Mouse (Mus musculus): Measurements from ENCODE around the gene Plac8. TPM values are rescaled to one million over a fixed set of nuclear protein-coding genes. Genes with fewer than 3 reads are reported as not detected.
A peak's percentile ranks its signal among the peaks of the same experiment; 100 is the strongest.

The Plac8 gene
- polyA plus RNA-seq, 1 experiment from 2014 or later, result 4.2 TPM

DNA sequence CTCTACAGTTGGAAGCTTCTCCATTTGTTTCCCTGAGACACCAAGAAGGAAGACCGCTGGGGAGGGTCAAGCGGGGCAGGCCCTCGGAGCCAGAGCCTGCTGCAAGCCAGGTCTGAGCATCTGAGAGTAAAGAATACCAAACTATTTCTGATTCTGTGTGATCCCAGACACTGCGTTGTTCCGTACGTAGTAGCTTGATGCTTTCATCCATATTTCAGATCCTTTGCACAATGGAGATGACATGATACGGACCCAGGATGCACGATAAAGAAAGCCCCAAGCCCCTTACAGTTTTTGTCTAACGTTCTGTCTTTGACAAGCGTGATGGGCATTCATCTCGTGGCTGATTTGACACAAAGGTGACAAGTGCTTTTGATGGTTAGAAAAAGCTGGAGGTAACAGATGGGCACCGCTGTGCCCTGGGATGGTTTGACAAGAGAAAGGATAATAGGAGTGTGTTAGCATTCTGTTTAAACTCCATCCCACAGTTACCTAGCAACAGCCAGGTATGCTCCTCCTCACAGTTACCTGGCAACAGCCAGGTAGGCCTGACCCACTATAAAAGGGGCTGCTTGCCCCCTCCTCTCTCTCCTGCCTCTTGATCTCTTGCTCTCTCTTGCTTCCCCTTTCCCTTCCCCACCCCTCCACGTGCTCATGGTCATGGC is 22.9 kb upstream of the Plac8 start:
- H3K27me3 ChIP-seq (replicated peaks; ENCODE audit: low read depth, poor library complexity, severe bottlenecking), result no peaks in the 10 kb centered on the region
- H3K4me1 ChIP-seq, result no peaks in the 10 kb centered on the region
- no peak overlapping the region for H3K27ac ChIP-seq (replicated peaks)
- H3K9me3 ChIP-seq, result peaks cover 4% of the 10 kb centered on the region; the same call in 1 of the 2 replicates
- no peaks in the 10 kb centered on the region for H3K36me3 ChIP-seq (replicated peaks)
- no peak for DNase-seq (ENCODE audit: low spot score)
- H3K4me3 ChIP-seq, result no peak overlapping the region
- 86% methylated on average over 13 of the region's 13 CpGs for WGBS

DNA sequence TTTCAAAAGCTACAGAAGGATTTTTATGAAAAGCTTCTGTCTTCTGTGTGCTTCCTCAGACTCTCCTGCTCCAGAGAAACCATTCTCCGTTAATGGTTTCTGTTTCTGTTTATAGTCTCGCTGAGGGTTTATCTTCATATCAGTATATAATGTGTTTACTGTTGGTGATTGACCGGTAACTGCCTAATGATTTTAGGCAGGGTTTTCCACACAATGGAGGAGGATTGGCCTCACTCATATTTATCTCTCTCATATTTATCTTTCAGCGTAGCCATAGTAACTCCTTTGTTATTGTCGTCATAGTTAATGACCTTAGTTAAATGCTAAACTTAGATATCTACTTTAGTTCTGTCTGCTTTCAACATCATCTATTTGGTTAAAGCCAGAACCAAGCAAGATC is 18.5 kb upstream of the Plac8 start:
- H3K4me3 ChIP-seq, result no peak overlapping the region
- WGBS, result 91% methylated on average over 5 of the region's 5 CpGs

DNA sequence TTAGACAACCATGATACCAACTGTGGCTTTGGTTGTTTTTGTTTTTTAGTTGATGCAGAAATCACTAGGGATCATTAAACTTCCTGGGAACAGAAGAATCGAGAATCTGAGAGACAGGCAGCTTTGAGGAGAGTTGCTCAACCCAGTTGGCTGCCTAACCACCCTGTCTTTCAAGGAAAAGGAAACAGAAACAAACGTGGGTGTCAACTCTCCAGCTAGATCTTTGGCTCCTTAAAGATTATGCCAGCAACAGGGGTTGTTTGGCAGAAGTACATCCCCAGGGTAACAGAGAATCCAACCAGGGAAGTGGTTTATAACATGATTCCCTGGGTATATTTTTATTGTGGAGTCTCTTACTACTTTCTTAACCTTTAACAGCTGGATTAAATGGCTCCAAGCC is 15.6 kb upstream of the Plac8 start:
- H3K36me3 ChIP-seq (replicated peaks), result no peaks in the 10 kb centered on the region
- WGBS, result 55% methylated on average over 2 of the region's 2 CpGs
- no peak for DNase-seq (ENCODE audit: low spot score)

More for the DNA sequence above, 18.5 kb upstream of the Plac8 start:
- Histone ChIP-seq H3K27ac (replicated peaks) (no peak overlapping the region), H3K9me3 (peaks cover 4% of the 10 kb centered on the region; the same call in 1 of the 2 replicates), H3K36me3 (replicated peaks) (no peaks in the 10 kb centered on the region), H3K27me3 (replicated peaks; ENCODE audit: low read depth, poor library complexity, severe bottlenecking) (no peaks in the 10 kb centered on the region), H3K4me1 (no peaks in the 10 kb centered on the region)
- DNase-seq (ENCODE audit: low spot score), result no peak

DNA sequence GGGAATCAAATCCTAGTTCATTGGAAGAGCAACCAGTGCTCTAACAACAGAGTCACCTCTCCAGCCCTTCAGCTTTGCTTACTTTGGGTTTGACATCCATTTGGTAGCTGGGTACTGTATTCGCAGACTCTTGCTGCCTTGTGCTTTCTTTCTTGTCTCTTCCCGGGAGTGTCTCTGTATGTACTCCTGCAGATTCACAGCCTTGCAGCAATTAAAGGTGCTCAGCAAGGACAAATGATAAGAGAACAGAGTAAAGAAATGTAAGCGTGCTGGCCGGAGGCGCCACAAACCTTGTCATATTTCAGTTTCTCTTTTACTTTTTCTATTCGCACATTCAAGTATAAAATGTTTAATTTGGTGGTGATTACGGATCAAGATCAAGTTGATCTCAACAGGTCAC is 15.1 kb upstream of the Plac8 start:
- no peaks in the 10 kb centered on the region for H3K27me3 ChIP-seq (replicated peaks; ENCODE audit: low read depth, poor library complexity, severe bottlenecking)
- WGBS, result 93% methylated on average over 7 of the region's 7 CpGs

More for the DNA sequence above, 15.6 kb upstream of the Plac8 start:
- Histone ChIP-seq H3K4me3 (no peak overlapping the region), H3K9me3 (no peaks in the 10 kb centered on the region), H3K27ac (replicated peaks) (no peak overlapping the region), H3K4me1 (no peaks in the 10 kb centered on the region), H3K27me3 (replicated peaks; ENCODE audit: low read depth, poor library complexity, severe bottlenecking) (no peaks in the 10 kb centered on the region)

DNA sequence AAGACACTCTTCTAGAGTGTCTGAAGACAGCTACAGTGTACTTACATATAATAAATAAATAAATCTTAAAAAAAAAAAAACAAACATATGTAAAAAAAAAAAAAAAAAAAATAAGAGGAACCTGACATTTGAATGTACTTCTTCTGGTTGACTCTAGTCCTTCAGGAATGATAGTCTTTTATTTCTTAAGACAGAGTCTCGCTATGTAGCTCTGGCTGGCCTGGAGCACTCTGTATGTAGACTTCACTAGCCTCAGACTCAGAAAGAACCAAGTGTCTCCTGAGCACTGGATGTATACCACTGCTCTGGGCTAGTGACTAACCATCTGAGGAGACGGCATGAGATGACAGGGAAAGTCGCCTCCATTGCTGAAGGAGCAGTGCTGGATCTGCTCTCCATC is 13.6 kb upstream of the Plac8 start:
- no peak for DNase-seq (ENCODE audit: low spot score)
- WGBS, result 86% methylated on average over 3 of the region's 3 CpGs
- no peak overlapping the region for H3K27ac ChIP-seq (replicated peaks)
- H3K4me3 ChIP-seq, result no peak overlapping the region
- H3K4me1 ChIP-seq, result no peaks in the 10 kb centered on the region
- H3K27me3 ChIP-seq (replicated peaks; ENCODE audit: low read depth, poor library complexity, severe bottlenecking), result no peaks in the 10 kb centered on the region
- no peaks in the 10 kb centered on the region for H3K9me3 ChIP-seq
- no peaks in the 10 kb centered on the region for H3K36me3 ChIP-seq (replicated peaks)

More for the DNA sequence above, 15.1 kb upstream of the Plac8 start:
- H3K4me1 ChIP-seq, result no peaks in the 10 kb centered on the region
- no peak overlapping the region for H3K27ac ChIP-seq (replicated peaks)
- no peak for DNase-seq (ENCODE audit: low spot score)
- H3K4me3 ChIP-seq, result no peak overlapping the region
- H3K36me3 ChIP-seq (replicated peaks), result no peaks in the 10 kb centered on the region
- no peaks in the 10 kb centered on the region for H3K9me3 ChIP-seq

DNA sequence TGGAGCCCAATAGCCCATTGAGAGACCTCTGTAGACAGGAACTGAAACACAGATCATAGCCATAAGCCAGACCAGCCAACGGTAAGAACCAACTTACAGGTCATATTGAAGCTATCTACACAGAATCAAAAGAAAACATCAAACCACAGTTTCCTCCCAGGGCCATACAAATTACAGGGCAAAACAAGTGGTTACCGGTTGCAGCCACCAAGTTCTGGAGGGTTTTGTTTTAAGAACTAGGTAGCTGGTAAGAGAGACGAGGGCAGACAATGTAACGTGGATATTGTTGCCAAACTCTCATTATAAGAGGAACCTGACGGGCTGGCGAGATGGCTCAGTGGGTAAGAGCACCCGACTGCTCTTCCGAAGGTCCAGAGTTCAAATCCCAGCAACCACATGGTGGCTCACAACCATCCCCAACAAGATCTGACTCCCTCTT is 13.2 kb upstream of the Plac8 start:
- H3K4me3 ChIP-seq, result no peak overlapping the region
- no peak for DNase-seq (ENCODE audit: low spot score)
- H3K36me3 ChIP-seq (replicated peaks), result no peaks in the 10 kb centered on the region
- H3K9me3 ChIP-seq, result no peaks in the 10 kb centered on the region
- WGBS, result 94% methylated on average over 8 of the region's 8 CpGs
- no peaks in the 10 kb centered on the region for H3K27me3 ChIP-seq (replicated peaks; ENCODE audit: low read depth, poor library complexity, severe bottlenecking)
- H3K27ac ChIP-seq (replicated peaks), result no peak overlapping the region
- H3K4me1 ChIP-seq, result no peaks in the 10 kb centered on the region

DNA sequence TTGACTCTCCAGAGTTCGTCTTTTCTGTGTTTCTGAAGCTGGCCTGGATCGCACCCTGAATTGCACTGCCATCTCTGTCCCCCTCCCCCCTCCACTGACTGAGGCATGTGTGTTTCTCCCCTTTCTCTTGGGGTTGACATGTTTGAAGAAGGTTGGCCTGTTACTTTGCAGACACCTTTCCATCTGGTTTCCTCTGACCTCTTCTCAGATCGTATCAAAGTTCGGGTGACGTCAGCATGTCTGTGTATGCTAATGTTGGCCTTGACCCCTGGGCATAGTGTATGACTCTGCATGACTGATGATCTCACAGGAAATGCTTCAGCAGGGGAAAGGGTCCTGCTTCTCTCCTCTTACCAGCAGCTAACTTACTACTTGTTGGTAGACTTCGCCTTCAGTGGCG is 11.0 kb upstream of the Plac8 start:
- WGBS, result 86% methylated on average over 7 of the region's 7 CpGs
- Histone ChIP-seq H3K36me3 (replicated peaks) (no peaks in the 10 kb centered on the region), H3K4me1 (no peaks in the 10 kb centered on the region), H3K4me3 (no peak overlapping the region), H3K9me3 (no peaks in the 10 kb centered on the region), H3K27me3 (replicated peaks; ENCODE audit: low read depth, poor library complexity, severe bottlenecking) (no peaks in the 10 kb centered on the region), H3K27ac (replicated peaks) (no peak overlapping the region)
- no peak for DNase-seq (ENCODE audit: low spot score)

DNA sequence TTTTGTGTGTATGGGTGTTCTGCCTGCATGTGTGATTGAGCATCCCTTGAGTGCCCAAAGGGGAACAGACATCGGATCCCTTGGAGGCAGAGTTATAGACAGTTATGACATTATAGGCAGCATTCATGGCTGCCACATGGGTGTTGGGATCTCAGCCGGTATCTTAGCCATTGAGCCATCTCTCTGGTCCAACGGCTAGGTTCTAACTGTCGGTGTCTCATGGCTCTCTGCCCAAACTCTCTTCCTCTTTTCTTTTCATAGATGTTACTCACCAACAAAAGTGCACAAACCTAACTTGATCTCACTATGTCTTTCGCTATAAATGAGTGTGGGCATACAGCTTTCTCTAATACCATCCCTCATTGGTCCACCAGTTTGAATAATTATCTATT is 10.4 kb upstream of the Plac8 start:
- Histone ChIP-seq H3K4me3 (no peak overlapping the region), H3K27me3 (replicated peaks; ENCODE audit: low read depth, poor library complexity, severe bottlenecking) (no peaks in the 10 kb centered on the region), H3K27ac (replicated peaks) (no peak overlapping the region), H3K9me3 (no peaks in the 10 kb centered on the region), H3K4me1 (no peaks in the 10 kb centered on the region), H3K36me3 (replicated peaks) (no peaks in the 10 kb centered on the region)
- DNase-seq (ENCODE audit: low spot score), result no peak
- 94% methylated on average over 5 of the region's 5 CpGs for WGBS

DNA sequence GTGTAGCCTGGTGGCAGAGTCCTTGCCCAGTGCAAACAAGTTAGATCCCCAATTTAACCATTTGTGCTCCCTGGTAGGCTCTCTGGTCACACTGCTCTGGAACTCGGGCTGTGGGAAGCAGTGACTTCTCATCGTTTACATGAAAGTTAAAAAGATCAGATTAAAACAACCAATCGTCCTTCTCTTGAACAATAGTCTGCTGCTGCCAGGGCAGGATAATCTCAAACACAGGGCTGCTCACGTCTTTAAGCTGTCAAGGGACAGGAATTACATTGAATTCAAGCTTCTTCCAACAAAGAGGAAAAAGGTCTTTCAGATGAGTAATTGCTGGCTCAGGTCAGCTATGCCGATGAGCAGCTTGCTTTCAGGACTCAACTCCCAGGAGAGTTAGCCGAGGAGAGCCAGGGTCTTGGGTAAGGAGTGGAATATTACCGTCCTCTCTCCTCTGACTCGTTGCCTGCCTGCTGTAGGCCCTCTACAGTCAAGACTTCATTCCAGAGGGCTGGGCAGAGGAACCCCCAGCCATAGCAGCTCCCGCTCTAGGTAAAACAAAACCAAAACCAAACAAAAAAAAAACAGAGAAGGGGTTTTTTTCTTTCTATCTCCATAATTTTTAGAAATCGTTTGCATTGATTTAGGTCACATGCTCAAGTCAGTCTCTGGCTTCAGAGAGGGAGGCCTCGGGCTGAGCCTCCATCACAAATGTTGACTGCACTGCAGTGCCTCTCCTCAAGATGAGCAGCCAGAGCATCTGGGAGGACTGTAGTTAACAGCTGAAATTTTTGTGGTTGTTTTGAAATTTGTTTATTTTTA is 9.8 kb upstream of the Plac8 start:
- Histone ChIP-seq H3K9me3 (no peaks in the 10 kb centered on the region), H3K27me3 (replicated peaks; ENCODE audit: low read depth, poor library complexity, severe bottlenecking) (no peaks in the 10 kb centered on the region), H3K4me1 (no peaks in the 10 kb centered on the region), H3K27ac (replicated peaks) (no peak overlapping the region), H3K36me3 (replicated peaks) (no peaks in the 10 kb centered on the region), H3K4me3 (no peak overlapping the region)
- WGBS, result 72% methylated on average over 11 of the region's 11 CpGs
- no peak for DNase-seq (ENCODE audit: low spot score)

DNA sequence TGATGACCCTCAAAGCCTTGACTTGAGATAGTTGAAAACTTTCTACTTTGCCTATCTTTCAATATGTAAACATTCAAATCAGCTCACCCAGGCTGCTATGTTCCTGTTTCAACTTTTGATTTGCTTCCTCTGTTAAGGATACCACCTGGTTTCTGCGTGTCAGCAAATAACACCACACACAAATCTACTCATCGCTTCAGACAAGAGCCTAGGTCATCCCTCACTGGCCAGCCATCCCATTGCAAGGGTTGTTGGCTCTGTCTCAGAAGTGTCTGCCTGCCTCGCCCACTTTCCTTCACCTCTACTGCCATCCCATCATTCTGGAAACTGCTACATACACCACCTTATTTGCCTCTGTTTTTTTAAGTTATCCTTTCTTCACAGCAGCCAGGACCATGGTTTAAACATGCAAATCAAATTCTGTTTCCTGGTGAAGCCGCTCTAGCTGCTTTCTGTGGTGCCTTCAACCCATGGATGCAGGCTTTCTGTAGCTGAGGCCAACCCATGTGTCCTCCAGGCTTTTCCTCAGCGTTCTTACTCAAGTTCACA is 6.9 kb upstream of the Plac8 start:
- no peaks in the 10 kb centered on the region for H3K36me3 ChIP-seq (replicated peaks)
- DNase-seq (ENCODE audit: low spot score), result no peak
- H3K4me1 ChIP-seq, result no peaks in the 10 kb centered on the region
- WGBS, result 90% methylated on average over 5 of the region's 5 CpGs
- H3K9me3 ChIP-seq, result no peaks in the 10 kb centered on the region
- no peak overlapping the region for H3K27ac ChIP-seq (replicated peaks)
- no peak overlapping the region for H3K4me3 ChIP-seq
- H3K27me3 ChIP-seq (replicated peaks; ENCODE audit: low read depth, poor library complexity, severe bottlenecking), result no peaks in the 10 kb centered on the region

DNA sequence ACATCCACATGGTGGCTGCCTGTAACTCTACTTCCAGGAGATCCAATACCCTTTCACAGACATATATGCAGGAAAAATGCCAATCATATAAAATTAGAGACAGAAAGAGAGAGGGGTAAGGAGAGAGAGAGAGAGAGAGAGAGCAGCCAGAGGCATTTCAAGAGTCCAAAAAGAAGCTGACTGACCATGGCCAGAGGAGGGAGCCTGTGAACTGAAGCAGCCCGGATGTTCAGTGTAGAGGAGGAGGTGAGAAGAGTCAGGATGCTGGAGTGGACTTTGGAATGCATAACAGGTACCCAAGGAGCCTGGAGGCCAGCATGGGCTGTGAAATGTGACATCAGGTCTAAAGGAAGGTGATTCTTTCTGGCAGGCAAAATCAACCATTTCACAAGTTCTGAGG is 2.7 kb upstream of the Plac8 start:
- H3K36me3 ChIP-seq (replicated peaks), result no peaks in the 10 kb centered on the region
- no peaks in the 10 kb centered on the region for H3K27me3 ChIP-seq (replicated peaks; ENCODE audit: low read depth, poor library complexity, severe bottlenecking)
- 65% methylated on average over 1 of the region's 1 CpGs for WGBS
- H3K4me3 ChIP-seq, result no peak overlapping the region
- peaks cover 8% of the 10 kb centered on the region; the same call in 1 of the 2 replicates for H3K4me1 ChIP-seq
- no peak overlapping the region for H3K27ac ChIP-seq (replicated peaks)
- no peak for DNase-seq (ENCODE audit: low spot score)
- H3K9me3 ChIP-seq, result no peaks in the 10 kb centered on the region

DNA sequence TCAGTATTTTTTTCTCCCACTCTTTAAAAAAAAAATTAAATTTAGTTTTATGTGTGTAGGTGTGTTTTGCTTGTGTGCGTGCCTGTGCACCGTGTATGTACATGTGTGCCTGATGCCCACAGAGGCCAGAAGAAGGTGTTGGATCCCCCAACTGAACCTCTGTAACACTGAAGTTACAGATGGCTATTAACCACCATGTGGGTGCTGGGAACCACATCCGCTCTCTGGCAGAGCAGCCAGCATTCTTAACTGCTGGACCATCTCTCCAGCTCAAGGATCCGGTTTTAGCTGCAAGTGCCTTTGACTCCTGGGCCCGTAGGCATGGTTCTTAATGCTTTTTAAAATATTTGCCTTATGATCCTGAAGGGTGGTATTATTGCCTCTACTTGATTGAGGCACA is 1.2 kb upstream of the Plac8 start:
- no peaks in the 10 kb centered on the region for H3K27me3 ChIP-seq (replicated peaks; ENCODE audit: low read depth, poor library complexity, severe bottlenecking)
- H3K4me1 ChIP-seq, result peaks cover 8% of the 10 kb centered on the region; the same call in 1 of the 2 replicates
- no peaks in the 10 kb centered on the region for H3K36me3 ChIP-seq (replicated peaks)
- H3K4me3 ChIP-seq, result no peak overlapping the region
- no peak overlapping the region for H3K27ac ChIP-seq (replicated peaks)
- WGBS, result 91% methylated on average over 5 of the region's 5 CpGs
- DNase-seq (ENCODE audit: low spot score), result no peak
- no peaks in the 10 kb centered on the region for H3K9me3 ChIP-seq

DNA sequence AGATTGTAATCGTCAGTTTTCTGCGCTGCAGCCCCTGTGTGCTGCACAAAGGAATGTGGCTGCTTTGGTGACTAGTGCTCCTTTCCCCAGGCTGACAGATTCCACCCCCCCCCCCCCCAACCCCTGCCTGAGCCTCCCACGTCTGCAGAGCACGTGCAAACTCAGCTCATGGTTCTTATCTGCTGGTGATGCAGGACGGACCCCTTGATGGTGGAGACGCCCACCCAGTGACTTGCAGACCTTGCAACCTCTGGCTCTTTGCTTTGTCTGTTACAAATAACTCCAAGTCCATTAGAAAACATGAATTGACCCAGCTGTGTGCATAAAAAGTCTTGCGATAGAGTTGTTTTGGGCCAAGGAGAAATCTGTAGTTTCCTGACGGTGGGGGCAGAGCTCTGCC is 1.3 kb downstream of the Plac8 start:
- Histone ChIP-seq H3K4me1 (peaks cover 8% of the 10 kb centered on the region; the same call in 1 of the 2 replicates), H3K4me3 (0 out of 2 replicates have a peak overlapping the region, but pooled peaks have one; percentile 8), H3K36me3 (replicated peaks) (no peaks in the 10 kb centered on the region), H3K9me3 (no peaks in the 10 kb centered on the region), H3K27ac (replicated peaks) (peak overlapping the region; percentile 19; the same call in 1 of the 2 replicates), H3K27me3 (replicated peaks; ENCODE audit: low read depth, poor library complexity, severe bottlenecking) (no peaks in the 10 kb centered on the region)
- WGBS, result 36% methylated on average over 8 of the region's 8 CpGs
- DNase-seq (ENCODE audit: low spot score), result peak; percentile 55
